Mouse (Mus musculus): ENCODE data around the gene Olfr692. TPM values are rescaled to one million over a fixed set of nuclear protein-coding genes. Genes with fewer than 3 reads are reported as not detected.
"Not testable (repeated sequence)": the region's sequence is repeated elsewhere in the genome, so short reads cannot be mapped to it uniquely, and the experiment has no call there.

Olfr692 gene
- not detected in 2 replicates for total RNA-seq (2017)

DNA sequence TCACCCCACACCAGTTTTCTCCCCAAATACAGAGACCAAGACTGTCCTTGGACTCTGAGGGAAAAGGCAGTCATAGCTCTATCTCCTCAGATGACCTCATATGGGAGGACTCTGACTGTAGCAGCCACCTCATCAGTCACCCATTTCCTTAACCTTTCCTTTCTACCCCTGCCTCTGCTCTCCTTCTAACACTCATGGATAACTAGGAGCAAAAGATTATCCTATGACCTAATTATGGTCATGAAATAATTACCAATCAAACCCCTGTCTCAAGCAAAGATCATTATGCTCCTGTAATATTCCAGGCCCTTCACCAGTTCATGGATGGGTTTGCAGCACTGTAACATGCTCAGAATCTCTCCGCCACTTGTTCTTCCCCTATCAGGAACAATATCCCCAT lies at the start of gene Olfr692:
Olfr692 (plus strand) TSS at position 301 of the 400 bp plus-strand sequence.
- ATAC-seq (replicated peaks; ENCODE audit: low read depth, poor library complexity, severe bottlenecking) = no peak

- ATAC-seq (replicated peaks; ENCODE audit: low read depth, poor library complexity, severe bottlenecking) = no peak
Measured at GRCm38 (mm10) chr7:105325302-105325701, 42.7 kb upstream of the Olfr692 start.

- no peak for ATAC-seq (replicated peaks; ENCODE audit: low read depth, poor library complexity, severe bottlenecking)
Measured at GRCm38 (mm10) chr7:105334004-105334403, 34.0 kb upstream of the Olfr692 start, which contains the start of gene Olfr690. Olfr690 (minus strand) TSS chr7:105334104.

GRCm38 (mm10) chr7:105342170-105342569 lies 25.9 kb upstream of the Olfr692 start, which contains the start of gene Olfr691:
Olfr691 (minus strand) TSS chr7:105342270.
- ATAC-seq (replicated peaks; ENCODE audit: low read depth, poor library complexity, severe bottlenecking) = no peak

GRCm38 (mm10) chr7:105342752-105343151 lies 25.3 kb upstream of the Olfr692 start:
- no peak for ATAC-seq (replicated peaks; ENCODE audit: low read depth, poor library complexity, severe bottlenecking)

DNA sequence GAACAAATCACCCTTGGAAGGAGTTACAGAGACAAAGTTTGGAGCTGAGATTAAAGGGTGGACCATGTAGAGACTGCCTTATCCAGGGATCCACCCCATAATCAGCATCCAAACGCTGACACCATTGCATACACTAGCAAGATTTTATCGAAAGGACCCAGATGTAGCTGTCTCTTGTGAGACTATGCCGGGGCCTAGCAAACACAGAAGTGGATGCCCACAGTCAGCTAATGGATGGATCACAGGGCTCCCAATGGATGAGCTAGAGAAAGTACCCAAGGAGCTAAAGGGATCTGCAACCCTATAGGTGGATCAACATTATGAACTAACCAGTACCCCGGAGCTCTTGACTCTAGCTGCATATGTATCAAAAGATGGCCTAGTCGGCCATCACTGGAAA lies 12.0 kb upstream of the Olfr692 start:
- ATAC-seq (replicated peaks; ENCODE audit: low read depth, poor library complexity, severe bottlenecking) = not testable (repeated sequence)

DNA sequence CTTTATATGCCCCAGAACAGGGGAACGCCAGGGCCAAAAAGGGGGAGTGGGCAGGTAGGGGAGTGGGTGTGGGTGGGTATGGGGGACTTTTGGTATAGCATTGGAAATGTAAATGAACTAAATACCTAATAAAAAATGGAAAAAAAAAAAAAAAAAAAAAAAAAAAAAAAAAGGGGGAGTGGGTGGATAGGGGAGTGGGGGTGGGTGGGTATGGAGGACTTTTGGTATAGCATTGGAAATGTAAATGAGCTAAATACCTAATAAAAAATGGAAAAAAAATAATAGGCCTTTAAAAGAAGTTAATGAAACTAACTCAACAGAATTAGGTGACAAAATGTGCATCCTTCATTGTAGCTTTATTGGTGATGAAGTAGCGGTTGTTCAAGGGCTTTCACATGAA lies 11.5 kb upstream of the Olfr692 start:
- not testable (repeated sequence) for ATAC-seq (replicated peaks; ENCODE audit: low read depth, poor library complexity, severe bottlenecking)

DNA sequence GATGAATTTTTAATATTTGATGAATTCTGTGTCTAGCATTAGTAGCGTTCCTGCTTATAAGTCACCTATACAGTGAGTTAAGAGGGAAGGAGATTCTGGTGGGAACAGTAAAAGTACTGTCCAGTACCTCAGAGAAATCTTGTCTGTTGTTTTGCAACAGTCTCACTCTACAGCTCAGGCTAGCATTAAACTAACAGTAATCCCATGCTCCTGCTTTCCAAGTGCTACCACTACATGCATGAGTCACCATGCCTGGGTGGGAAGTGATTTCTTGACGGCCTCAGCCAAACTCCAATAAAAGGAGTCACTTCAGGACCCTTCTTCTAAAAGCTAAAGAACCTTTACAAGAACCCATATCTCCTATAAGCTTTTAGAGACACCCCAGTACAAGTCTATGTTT lies 6.3 kb upstream of the Olfr692 start:
- ATAC-seq (replicated peaks; ENCODE audit: low read depth, poor library complexity, severe bottlenecking) = no peak

DNA sequence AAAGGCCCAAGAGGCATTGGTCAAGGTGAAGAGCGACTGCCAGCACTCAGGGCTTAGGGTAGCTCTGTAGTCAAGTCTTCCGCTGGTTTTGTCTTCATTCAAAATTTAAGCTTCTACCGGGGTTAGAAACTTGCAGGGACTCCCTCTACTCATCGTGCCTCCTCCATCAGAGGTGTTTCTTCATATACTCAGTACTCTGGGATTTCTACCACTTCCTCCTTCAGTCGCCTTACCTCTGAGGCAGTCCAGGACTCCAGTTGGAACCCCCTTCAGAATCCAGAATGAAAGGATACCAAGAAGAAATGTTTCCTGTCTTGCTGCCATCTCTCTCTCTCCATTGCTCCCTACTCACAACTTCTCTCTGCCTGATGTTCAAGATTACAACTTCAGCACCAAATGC lies 762 bp upstream of the Olfr692 start:
- ATAC-seq (replicated peaks; ENCODE audit: low read depth, poor library complexity, severe bottlenecking) = 0 out of 2 replicates have a peak, but pooled peaks have one; percentile 22

DNA sequence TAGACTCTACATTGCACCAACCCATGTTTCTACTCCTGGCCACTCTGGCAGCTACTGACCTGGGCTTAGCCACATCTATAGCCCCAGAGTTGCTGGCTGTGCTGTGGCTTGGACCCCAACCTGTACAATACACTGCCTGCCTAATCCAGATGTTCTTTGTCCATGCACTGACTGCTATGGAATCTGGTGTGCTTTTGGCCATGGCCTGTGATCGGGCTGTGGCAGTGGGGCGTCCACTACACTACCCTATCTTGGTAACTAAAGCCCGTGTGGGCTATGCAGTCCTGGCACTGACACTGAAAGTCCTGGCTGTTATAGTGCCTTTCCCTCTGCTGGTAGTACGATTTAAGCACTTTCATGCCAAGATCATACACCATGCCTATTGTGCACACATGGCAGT lies 491 bp downstream of the Olfr692 start:
- ATAC-seq (replicated peaks; ENCODE audit: low read depth, poor library complexity, severe bottlenecking) = no peak

GRCm38 (mm10) chr7:105372912-105373311 lies 4.9 kb downstream of the Olfr692 start:
- peak; percentile 84 for ATAC-seq (replicated peaks; ENCODE audit: low read depth, poor library complexity, severe bottlenecking)

DNA sequence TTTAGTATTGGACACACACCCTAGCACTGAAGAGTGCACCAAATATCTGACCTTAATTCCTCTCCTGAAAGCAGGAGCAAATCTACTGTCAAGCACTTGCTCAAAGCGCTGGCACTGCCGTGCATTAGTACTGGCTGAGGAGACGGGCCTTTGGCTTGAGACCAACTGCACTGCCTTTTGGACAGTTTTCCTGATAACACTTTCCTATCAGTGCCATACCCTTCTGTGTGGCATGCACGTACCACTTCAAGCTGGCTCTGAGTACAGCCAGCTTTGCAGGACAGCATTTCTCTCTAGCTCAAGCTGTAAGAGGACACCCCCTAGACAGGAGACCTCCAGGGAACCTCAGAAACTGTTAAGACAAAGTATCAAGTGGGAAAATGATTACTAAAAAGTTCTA lies 5.5 kb downstream of the Olfr692 start:
- peak; percentile 60 for ATAC-seq (replicated peaks; ENCODE audit: low read depth, poor library complexity, severe bottlenecking)

DNA sequence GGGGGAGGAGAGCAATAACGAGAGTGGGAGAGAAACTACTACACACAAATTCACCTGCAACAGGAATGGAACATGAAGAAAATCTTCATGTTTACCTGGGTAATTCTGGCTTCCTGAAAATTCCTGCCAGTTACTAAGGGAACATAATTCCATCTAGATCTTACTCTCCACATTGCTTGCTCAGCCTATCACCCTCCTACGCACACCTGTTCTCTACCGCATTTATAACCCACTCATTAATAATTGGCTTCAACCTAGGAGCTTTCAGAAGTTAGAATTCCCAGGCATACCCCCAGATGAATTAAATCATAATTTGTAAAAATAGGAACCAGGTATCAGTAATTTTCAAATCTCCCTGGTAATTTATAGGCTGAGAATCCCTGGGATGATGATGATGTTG lies 5.9 kb downstream of the Olfr692 start:
- no peak for ATAC-seq (replicated peaks; ENCODE audit: low read depth, poor library complexity, severe bottlenecking)

DNA sequence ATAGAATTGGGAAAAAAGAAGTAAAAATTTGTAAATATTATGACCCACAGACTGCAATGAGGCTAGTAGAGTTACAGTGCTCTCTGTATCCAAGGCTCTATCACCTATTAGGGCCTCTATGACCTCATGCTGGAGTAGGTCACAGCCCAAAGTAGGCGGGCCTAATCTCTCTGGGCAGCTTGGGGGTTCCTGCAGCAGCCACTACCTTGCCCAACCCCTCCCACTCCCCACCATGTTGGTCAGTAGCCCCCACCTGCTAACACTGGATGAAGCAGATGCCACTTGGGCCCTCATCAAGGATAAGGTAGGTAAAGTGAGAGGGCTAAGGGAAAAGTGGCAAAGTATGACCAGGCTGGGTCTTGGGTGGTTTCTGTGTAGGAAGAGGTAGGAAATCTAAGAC lies 6.8 kb downstream of the Olfr692 start, which contains the start of gene Gm5901:
Gm5901 (plus strand) TSS at position 173 of the 400 bp plus-strand sequence.
- ATAC-seq (replicated peaks; ENCODE audit: low read depth, poor library complexity, severe bottlenecking) = no peak

DNA sequence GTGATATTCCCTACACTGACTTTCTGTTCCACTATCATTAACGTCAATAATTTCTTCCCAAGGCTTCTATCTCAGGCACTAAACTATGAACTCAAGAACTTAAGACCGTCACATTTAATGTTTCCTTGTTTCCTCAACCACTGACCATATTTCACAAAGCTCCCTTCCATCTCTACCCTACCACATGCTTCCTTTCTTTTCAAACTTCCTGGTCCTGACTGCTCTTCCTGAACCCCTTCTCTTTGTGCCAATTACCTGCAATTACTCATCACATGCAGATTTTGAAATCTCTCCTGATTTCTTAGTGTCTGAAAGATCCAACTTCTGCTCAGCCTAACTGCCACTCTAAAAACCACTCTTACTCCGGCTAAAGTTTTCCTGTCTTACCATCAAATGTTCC lies 12.3 kb downstream of the Olfr692 start:
- ATAC-seq (replicated peaks; ENCODE audit: low read depth, poor library complexity, severe bottlenecking) = no peak

GRCm38 (mm10) chr7:105387696-105388095 lies 19.7 kb downstream of the Olfr692 start:
- ATAC-seq (replicated peaks; ENCODE audit: low read depth, poor library complexity, severe bottlenecking) = peak; percentile 58; the same call in 1 of the 2 replicates

GRCm38 (mm10) chr7:105390236-105390635 lies 22.2 kb downstream of the Olfr692 start:
- 0 out of 2 replicates have a peak, but pooled peaks have one; percentile 15 for ATAC-seq (replicated peaks; ENCODE audit: low read depth, poor library complexity, severe bottlenecking)

- no peak for ATAC-seq (replicated peaks; ENCODE audit: low read depth, poor library complexity, severe bottlenecking)
Measured at GRCm38 (mm10) chr7:105394606-105395005, 26.6 kb downstream of the Olfr692 start.

DNA sequence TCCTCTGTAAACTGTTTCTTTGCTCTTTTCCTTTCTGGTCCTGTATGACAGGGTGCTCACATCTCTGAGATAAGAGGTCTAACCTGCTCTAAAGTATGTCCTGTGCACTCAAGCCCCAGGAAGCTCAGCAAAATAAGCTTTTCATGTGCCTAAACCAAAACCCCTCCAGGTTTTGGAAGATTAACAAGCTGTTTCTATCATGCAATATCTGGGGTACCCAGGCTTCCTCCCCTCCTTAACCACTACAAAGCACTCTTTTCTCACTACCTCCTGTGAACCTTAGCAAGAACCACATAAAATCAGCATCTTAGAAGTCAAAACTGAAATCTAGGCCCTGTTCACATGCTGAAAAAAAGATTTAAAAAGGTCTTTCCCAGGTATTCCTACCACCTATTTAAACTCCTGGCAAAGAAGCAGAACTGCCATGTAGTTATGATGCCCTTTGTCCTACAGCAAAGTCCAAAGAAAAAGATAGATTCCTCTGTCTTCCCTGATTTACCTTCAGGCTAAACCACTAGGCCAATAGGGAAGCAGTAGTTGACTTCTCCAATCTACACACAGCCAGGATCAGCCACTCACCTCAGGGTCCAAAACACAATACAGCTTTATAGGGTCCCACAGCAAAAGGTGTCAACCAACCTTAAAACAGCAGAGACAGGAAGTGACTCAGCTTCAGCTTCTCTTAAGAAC lies 27.2 kb downstream of the Olfr692 start:
- ATAC-seq (replicated peaks; ENCODE audit: low read depth, poor library complexity, severe bottlenecking) = no peak

DNA sequence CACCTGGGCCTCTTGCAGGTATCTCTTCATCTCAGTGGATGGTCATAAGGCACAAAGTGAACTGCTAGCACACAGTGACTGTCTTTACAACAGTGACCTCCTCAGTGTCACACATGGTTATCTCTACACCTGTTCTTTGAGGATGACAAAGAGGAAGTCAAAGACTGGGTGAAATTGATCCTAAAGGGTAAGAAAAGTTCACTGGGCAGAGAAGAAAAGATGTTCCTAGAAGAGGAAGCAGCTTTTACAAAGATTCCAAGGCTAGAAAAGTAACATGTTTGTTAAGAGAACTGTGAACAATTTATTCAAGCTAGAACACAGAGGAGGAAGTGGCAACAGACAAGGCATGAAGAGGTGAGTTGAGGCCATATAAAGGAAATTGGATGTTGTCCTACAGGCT lies 28.1 kb downstream of the Olfr692 start:
- no peak for ATAC-seq (replicated peaks; ENCODE audit: low read depth, poor library complexity, severe bottlenecking)

DNA sequence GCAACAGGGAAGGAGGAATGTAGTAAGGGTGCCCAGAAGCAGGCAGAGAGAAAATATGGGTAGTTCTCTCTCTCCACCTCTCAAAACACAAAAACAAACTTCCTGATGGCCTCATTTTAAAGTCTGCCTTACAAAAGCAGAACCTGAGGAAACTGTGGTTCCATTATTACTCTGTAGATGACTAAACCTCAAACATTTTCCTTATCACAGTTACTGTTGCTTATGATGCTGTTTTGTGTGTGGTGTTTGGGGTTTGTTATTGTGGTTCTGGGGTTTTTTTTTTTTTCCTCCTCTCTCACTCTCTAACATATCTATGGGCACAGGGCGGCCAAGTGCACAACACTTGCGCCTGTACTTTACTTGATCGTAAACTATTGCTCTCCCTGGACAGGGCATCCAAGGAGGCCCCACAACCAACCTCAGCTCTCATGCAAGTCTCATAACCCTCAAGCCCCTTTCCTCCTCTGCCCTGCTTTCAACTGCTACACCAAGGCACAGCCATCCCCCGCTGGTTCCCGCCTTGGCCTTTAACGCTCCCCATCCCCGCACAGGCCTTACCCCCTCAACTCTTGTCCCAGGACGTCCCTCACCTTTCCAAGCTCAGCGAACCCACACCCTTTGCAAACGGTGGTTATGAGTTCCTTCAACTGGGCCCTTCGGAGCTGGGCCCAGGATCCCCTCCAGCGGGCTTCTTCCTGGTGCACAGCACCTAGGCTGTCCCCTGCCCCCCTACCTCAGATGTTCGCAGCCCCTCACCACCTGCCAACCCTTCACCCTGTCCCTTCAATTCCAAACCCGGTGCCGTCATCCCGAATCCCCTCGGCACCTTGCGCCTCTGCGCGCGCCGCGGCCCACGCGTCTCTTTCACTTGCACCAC lies 31.3 kb downstream of the Olfr692 start:
- peak; percentile 58 for ATAC-seq (replicated peaks; ENCODE audit: low read depth, poor library complexity, severe bottlenecking)
